Mouse (Mus musculus): ENCODE data around the gene Nudt22.
"Not testable (repeated sequence)": the region's sequence is repeated elsewhere in the genome, so short reads cannot be mapped to it uniquely, and the experiment has no call there.

Nudt22 gene

GRCm38 (mm10) chr19:6995255-6995991 is 494 bp downstream of the Nudt22 start:
- no peak for DNase-seq (ENCODE audit: low spot score)

GRCm38 (mm10) chr19:6994489-6994888 is 1.4 kb downstream of the Nudt22 start:
- DNase-seq (ENCODE audit: low spot score) = no peak

GRCm38 (mm10) chr19:6994002-6994401 is 1.9 kb downstream of the Nudt22 start:
- DNase-seq (ENCODE audit: low spot score) = no peak

GRCm38 (mm10) chr19:6993011-6993770 is 2.7 kb downstream of the Nudt22 start:
- no peak for DNase-seq (ENCODE audit: low spot score)

- peak; percentile 91 for DNase-seq (ENCODE audit: low spot score)
These were observed 3.7 kb downstream of the Nudt22 start, which contains the start of gene Dnajc4 for GRCm38 (mm10) chr19:6992011-6992858. Gene Dnajc4 (minus strand): TSS chr19:6992572.

GRCm38 (mm10) chr19:6991166-6991565 is 4.8 kb downstream of the Nudt22 start:
- not testable (repeated sequence) for DNase-seq (ENCODE audit: low spot score)

- DNase-seq (ENCODE audit: low spot score) = no peak
These were observed 5.2 kb downstream of the Nudt22 start for GRCm38 (mm10) chr19:6990712-6991111.

GRCm38 (mm10) chr19:6989251-6989650 is 6.7 kb downstream of the Nudt22 start:
- DNase-seq (ENCODE audit: low spot score) = no peak

- DNase-seq (ENCODE audit: low spot score) = no peak
These were observed 8.0 kb downstream of the Nudt22 start for GRCm38 (mm10) chr19:6987904-6988285.

- peak; percentile 39 for DNase-seq (ENCODE audit: low spot score)
These were observed 8.6 kb downstream of the Nudt22 start, which contains the start of gene Vegfb for GRCm38 (mm10) chr19:6987061-6987903. Gene Vegfb (minus strand): TSS chr19:6987651.

GRCm38 (mm10) chr19:6985951-6986708 is 9.8 kb downstream of the Nudt22 start:
- no peak for DNase-seq (ENCODE audit: low spot score)

GRCm38 (mm10) chr19:6985300-6985699 is 10.6 kb downstream of the Nudt22 start:
- no peak for DNase-seq (ENCODE audit: low spot score)

- DNase-seq (ENCODE audit: low spot score) = no peak
These were observed 12.3 kb downstream of the Nudt22 start for GRCm38 (mm10) chr19:6983621-6984020.

GRCm38 (mm10) chr19:6981465-6981864 is 14.5 kb downstream of the Nudt22 start:
- DNase-seq (ENCODE audit: low spot score) = no peak

GRCm38 (mm10) chr19:6980381-6981093 is 15.4 kb downstream of the Nudt22 start, which contains the start of gene Fkbp2:
Gene Fkbp2 (minus strand): TSS chr19:6980501.
- DNase-seq (ENCODE audit: low spot score) = peak; percentile 96

GRCm38 (mm10) chr19:6979486-6980380 is 16.2 kb downstream of the Nudt22 start:
- peak; percentile 97 for DNase-seq (ENCODE audit: low spot score)

- DNase-seq (ENCODE audit: low spot score) = peak; percentile 46
These were observed 16.9 kb downstream of the Nudt22 start for GRCm38 (mm10) chr19:6979001-6979479.

- no peak for DNase-seq (ENCODE audit: low spot score)
These were observed 17.3 kb downstream of the Nudt22 start for GRCm38 (mm10) chr19:6978639-6978974.

Measured in MN1 (cell line).